Mouse (Mus musculus) megakaryocyte progenitor cell, adult 5-6 weeks (primary cell): Measurements from ENCODE around the gene Tnfrsf9. TPM values are rescaled to one million over a fixed set of nuclear protein-coding genes. Genes with fewer than 3 reads are reported as not detected.

ENCODE experiments used
- ATAC-seq: replicated peaks from 2 replicates; pipeline ENCODE4 v1.8.0; 2016; ENCODE audit warnings: mild to moderate bottlenecking, moderate TSS enrichment, inconsistent platforms; ENCODE audit not compliant: poor library complexity
- total RNA-seq, 2 experiments: library from RNA; stranded (forward) in 1 of 2; stranded (reverse) in 1 of 2; fragments of 157-497, 149-512 nt in 1 of 2; fragments of 200-1000 nt in 1 of 2; gene quantifications; 2 replicates each; pipeline versions ENCODE4 v1.2.3 to v1.2.4; 2015 to 2017

Gene Tnfrsf9
- total RNA-seq (2015) (0.15 TPM in 1 of 2 replicates, not detected in the other), total RNA-seq (2017) (not detected in 2 replicates)

GRCm38 (mm10) chr4:150914290-150914733 is at the start of gene Tnfrsf9, which contains the start of gene Park7:
Gene Tnfrsf9 (plus strand): TSS chr4:150914562.
Gene Park7 (minus strand): TSS chr4:150914437.
- ATAC-seq = peak; percentile 78

GRCm38 (mm10) chr4:150865371-150865770 is 49.0 kb upstream of the Tnfrsf9 start:
- ATAC-seq = peak; percentile 66

GRCm38 (mm10) chr4:150866069-150866468 is 48.3 kb upstream of the Tnfrsf9 start:
- no peak for ATAC-seq

GRCm38 (mm10) chr4:150866494-150866893 is 47.9 kb upstream of the Tnfrsf9 start:
- ATAC-seq = no peak

- no peak for ATAC-seq
Measured at GRCm38 (mm10) chr4:150868161-150868560, 46.2 kb upstream of the Tnfrsf9 start.

GRCm38 (mm10) chr4:150868859-150869258 is 45.5 kb upstream of the Tnfrsf9 start:
- ATAC-seq = no peak

GRCm38 (mm10) chr4:150869276-150870197 is 44.8 kb upstream of the Tnfrsf9 start:
- ATAC-seq = no peak

DNA sequence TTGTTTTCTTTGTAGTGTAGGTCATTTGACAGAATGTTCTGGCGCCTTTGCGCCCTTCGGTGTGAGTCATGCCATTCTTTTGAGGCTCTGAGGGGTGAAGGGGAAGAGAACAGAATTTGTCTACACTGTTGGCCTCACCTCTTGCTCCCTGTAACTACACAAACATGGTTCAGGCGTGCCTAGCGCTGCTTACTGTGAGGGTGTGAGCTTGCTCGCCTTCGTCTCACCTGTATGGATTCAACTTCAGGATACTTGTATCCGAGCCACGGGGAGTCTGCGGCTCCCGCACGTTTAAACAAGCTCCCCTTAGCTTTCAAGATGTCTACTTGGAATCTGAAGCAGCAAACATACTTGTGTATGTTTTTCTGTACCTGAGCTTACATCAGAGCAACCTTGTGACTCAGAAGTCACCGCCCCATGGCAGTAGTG is 43.4 kb upstream of the Tnfrsf9 start:
- no peak for ATAC-seq

- no peak for ATAC-seq
Measured at GRCm38 (mm10) chr4:150871392-150872138, 42.8 kb upstream of the Tnfrsf9 start.

DNA sequence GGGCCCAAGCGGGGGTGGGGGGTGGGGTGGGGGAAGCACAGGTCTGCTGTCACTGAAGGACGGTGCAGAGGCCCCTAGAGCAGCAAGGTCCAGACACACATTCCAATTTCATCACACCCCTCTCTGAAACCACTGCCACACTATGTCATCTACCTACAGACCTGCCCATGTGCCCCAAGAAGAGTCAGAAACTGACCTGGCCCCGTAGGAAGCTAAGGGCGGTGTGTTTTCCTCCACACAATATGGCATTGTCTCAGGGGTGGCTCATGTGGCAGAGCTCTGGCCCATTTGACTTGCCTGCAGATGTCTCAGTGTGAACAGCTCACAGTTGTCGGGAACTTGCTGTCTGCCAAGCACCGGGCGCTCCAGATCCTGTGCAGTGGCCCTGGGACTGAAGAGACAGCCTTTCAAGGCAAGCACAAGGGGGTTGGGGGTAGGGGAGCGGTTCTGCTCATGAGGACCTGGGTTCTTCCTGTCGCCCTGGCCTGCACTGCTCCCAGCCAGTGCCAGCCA is 42.2 kb upstream of the Tnfrsf9 start:
- no peak for ATAC-seq

DNA sequence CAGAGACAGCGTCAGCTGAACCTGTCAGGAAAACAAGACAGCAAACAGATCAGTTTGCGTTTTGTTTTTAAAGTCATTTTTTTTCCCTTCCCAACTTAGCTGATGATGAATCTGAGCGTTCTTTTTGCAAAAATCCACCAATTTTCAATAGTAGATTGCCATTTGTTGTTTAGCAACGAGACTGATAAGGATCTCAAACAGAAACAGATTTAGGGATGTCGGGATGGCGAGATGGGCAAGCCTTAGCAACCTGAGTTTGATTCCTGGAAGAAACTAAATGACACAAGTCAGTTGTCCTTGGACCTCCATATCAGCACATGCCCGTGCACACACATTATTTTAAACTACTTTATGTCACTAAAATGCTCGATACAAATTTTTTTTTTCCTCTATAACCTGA is 41.7 kb upstream of the Tnfrsf9 start:
- no peak for ATAC-seq

DNA sequence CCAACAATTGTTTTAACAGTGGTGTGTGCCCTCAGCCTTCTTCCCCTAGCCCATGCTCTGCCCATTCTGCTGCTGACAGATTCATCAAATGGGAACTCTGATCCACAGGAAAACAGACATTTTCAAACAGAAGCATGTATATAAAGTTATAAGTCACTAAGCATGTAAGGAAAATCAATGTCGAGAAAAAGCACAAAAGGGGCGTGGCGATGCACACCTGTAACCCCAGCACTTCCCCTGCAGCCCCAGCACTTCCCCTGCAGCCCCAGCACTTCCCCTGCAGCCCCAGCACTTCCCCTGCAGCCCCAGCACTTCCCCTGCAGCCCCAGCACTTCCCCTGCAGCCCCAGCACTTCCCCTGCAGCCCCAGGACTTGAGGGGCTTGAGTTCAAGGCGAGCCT is 39.9 kb upstream of the Tnfrsf9 start:
- ATAC-seq = 0 out of 2 replicates have a peak, but pooled peaks have one; percentile 14

GRCm38 (mm10) chr4:150875393-150875792 is 39.0 kb upstream of the Tnfrsf9 start:
- ATAC-seq = no peak

- no peak for ATAC-seq
Measured at GRCm38 (mm10) chr4:150879631-150880030, 34.7 kb upstream of the Tnfrsf9 start.

DNA sequence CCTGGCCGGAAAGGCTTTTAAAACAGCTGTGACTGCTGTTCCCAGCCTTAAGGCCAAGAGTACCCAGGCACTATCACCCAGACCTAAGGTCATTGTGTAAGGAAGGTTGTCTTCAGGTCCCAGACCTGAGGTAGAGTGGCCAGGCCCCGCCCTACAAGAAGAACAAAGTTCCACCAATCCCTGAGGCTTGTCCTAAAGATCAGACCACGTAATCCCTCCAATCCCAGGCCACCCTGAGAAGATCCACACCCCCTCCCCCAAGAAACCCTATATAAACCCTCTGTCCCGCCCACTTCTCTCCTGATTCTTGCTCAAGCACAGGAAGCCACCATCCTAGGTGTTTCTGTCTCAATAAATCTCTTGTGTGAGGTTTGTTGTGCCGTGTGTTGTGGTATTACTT is 34.0 kb upstream of the Tnfrsf9 start:
- no peak for ATAC-seq

DNA sequence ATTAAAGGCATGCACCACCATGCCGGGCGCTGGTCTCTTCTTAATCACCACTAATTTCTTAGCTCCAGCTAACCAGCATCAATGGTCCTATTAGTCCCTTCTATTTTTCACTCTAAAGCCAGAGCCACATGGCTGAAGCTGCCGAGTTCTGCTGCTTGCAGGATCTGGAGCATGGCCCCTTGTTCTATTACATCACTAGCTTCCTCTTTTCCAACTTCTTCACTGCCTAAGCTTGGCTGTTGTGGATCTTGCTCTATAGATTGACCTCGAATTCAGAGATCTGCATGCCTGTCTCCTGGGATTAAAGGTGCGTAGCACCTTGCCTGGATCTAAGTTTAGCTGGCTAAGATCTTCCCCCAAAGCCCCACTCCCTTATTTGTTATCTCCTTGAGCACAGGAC is 31.7 kb upstream of the Tnfrsf9 start:
- 0 out of 2 replicates have a peak, but pooled peaks have one; percentile 44 for ATAC-seq

DNA sequence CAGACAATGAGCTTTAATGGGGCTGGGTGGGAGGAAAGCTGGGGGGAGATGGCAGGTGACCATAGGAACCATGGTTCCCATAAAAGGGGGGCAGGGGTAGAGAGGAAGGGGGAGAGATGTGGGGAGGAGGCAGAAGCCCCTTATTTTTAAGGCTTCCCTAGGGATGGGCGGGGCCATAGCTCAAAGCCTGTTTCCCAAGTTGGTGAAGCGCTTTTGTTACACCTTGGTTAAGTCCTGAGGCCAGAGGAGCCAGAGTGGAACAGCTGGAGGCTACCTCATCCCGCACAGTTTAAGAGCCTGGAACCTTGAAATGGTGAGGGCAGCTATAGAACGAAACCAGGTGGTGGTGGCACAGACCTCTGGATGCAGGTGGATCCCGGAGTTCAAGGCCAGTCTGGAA is 26.5 kb upstream of the Tnfrsf9 start:
- no peak for ATAC-seq

- ATAC-seq = no peak
Measured at GRCm38 (mm10) chr4:150888492-150888891, 25.9 kb upstream of the Tnfrsf9 start.

DNA sequence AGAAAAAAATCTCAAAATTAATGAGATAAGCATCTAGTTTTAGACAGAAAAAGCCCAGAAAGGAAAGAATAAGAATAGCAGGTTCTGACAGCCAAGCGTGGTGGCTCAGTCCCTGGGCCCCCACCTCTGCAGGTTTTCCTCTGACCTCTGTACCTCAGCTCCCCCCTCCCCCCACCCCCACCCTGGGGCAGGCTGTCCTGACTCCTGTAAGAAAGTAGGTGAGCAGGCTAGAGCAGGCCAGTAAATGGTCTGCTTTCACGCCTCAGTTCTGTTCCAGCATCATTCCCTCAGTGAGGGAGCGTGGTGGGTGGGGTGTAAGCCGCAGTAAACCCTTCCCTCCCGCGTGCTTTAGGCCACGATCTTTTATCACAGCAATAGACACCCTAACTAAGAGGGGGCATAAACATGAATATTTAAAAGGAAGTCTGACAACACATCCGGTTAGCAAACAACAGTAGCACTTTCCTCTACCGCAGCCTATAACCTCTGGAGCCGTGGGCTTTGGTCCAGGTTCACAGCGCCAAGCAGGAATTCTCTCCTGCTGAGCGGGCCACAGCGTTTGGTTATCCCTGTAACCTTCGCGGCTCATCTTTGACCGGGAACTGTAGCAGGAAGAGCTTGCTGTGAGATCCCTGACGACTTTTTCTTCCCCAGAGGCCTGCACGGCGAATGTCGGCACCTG is 24.9 kb upstream of the Tnfrsf9 start:
- ATAC-seq = no peak

GRCm38 (mm10) chr4:150889955-150890315 is 24.4 kb upstream of the Tnfrsf9 start:
- ATAC-seq = no peak

GRCm38 (mm10) chr4:150891308-150891707 is 23.1 kb upstream of the Tnfrsf9 start:
- peak; percentile 77 for ATAC-seq
